Mouse (Mus musculus) cerebellum, adult 2 months (tissue): ENCODE measurements around the gene Serac1. TPM values are rescaled to one million over a fixed set of nuclear protein-coding genes. Genes with fewer than 3 reads are reported as not detected.

ENCODE experiments used
- DNase-seq, 2 experiments: peaks; one replicate each; pipeline ENCODE4 v3.0.0; 2021
- H3K27ac ChIP-seq: fragments of 200-500 bp; 2 replicates; pipeline ENCODE4 v1.5.1; 2012; ENCODE audit warnings: low read length, control low read depth, inconsistent platforms; ENCODE audit not compliant: insufficient read depth
- H3K27me3 ChIP-seq: fragments of 200-500 bp; 2 replicates; pipeline ENCODE4 v1.6.1; 2012; ENCODE audit warnings: inconsistent platforms, mild to moderate bottlenecking, low read length, moderate library complexity; ENCODE audit not compliant: control insufficient read depth, insufficient read depth
- H3K4me1 ChIP-seq: fragments of 200-500 bp; 2 replicates; pipeline ENCODE4 v1.6.1; 2011; ENCODE audit warnings: low read length; ENCODE audit not compliant: control insufficient read depth, insufficient read depth
- H3K4me3 ChIP-seq: fragments of 200-500 bp; replicated peaks from 2 replicates; pipeline ENCODE3; 2011; ENCODE audit warnings: mild to moderate bottlenecking, low read depth, low read length, control low read depth; ENCODE audit not compliant: insufficient read depth
- CTCF ChIP-seq: fragments of 200-500 bp; IDR thresholded peaks from 2 replicates; pipeline ENCODE4 v1.5.1; 2011; ENCODE audit warnings: low read depth, mild to moderate bottlenecking, control low read depth, low read length, moderate library complexity, borderline replicate concordance; ENCODE audit not compliant: insufficient read depth
- POLR2A ChIP-seq: fragments of 200-500 bp; IDR thresholded peaks from 2 replicates; pipeline ENCODE4 v1.6.1; 2011; ENCODE audit warnings: low read length, control low read depth, borderline replicate concordance; ENCODE audit not compliant: insufficient read depth
- WGBS: fragments of 180-500 bp; shearing (Covaris S2); methylation state at CpG from one replicate; pipeline ENCODE4 v1.1.7; 2018; 5-methylcytosine and 5-hydroxymethylcytosine counted together
- polyA plus RNA-seq: library from polyadenylated mRNA; depleted of rRNA; stranded (reverse); fragments of >200 nt; gene quantifications from 2 replicates; pipeline ENCODE4 v1.2.3, GENCODE M21; 2012; rRNA removed

Serac1 gene
- polyA plus RNA-seq, 1 experiment, result 20.7 TPM

GRCm38 (mm10) chr17:5993581-5994260, 85.8 kb downstream of the Serac1 start:
- H3K4me3 ChIP-seq, result no peak overlapping the region
- H3K27me3 ChIP-seq, result no peaks in the 10 kb centered on the region
- no peak for TF ChIP-seq POLR2A
- no peak for TF ChIP-seq CTCF
- peaks cover 29% of the 10 kb centered on the region for H3K4me1 ChIP-seq
- DNase-seq, result no peak
- H3K27ac ChIP-seq, result no peak overlapping the region
- WGBS, result 92% methylated on average over 3 of the region's 3 CpGs

DNA sequence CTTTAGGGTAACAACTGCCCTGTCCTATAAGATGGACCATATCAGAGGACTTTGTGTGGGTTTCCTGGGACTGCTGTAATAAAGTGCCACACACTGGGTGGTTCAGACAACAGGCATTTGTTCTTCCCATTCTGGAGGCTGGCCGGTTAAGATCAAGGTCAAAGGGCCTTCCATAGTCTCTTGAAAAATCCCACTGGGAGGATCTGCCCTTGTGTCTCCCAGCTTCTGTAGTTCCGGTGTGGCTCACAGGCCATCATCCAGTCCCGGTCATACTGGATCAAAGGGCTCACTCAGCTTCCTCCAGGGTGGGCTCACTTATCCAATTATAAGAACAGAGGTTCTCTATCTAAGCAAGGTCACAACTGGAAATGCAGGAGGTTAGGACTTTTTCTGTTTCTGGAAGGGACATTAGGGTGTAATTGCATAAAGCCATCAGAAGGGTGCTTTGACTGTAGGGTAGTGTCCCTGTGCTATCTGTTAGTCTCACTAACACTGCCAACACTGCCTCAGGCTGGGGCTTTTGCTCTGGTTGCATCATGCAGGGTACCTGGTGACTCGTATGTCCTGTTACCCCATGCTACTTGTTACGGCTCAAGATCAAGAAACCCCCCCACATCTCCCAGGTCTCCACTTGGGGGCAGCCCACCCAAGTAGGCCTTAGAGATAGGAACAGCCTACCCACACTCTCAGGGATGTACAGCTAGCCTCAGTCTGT, 86.5 kb downstream of the Serac1 start:
- peaks cover 25% of the 10 kb centered on the region for H3K4me1 ChIP-seq
- TF ChIP-seq POLR2A (no peak), CTCF (no peak)
- no peak overlapping the region for H3K27ac ChIP-seq
- no peak for DNase-seq
- no peak overlapping the region for H3K4me3 ChIP-seq
- no peaks in the 10 kb centered on the region for H3K27me3 ChIP-seq
- WGBS, result 95% methylated on average over 5 of the region's 5 CpGs

Other genes with a start within 250 kb of the Serac1 start
- gene Snx9, start 238.4 kb downstream of the Serac1 start, polyA plus RNA-seq, result 17.8 and 19.1 TPM in 2 replicates
- 20.9 and 25.1 TPM in 2 replicates for gene Synj2, start 138.5 kb downstream of the Serac1 start, polyA plus RNA-seq
- gene Gtf2h5, start within 50 bp of the Serac1 start, polyA plus RNA-seq, result 67.4 and 72.4 TPM in 2 replicates
- gene Tulp4, start 26.7 kb upstream of the Serac1 start, polyA plus RNA-seq, result 144 and 151 TPM in 2 replicates
- 83.8 and 86.6 TPM in 2 replicates for gene Tmem181a, start 177.1 kb upstream of the Serac1 start, polyA plus RNA-seq
- gene Dynlt1a, start 237.8 kb upstream of the Serac1 start, polyA plus RNA-seq, result 18.7 and 19.9 TPM in 2 replicates